Mouse (Mus musculus): ENCODE measurements at regions not wholly inside any gene's neighbourhood (a gene's known extent, or its start where the extent isn't known, plus 50 kb on each side); places are given as distances from the start of the nearest gene placed in this dataset.
A peak's percentile ranks its signal among the peaks of the same experiment; 100 is the strongest.

- no peak for DNase-seq
These were observed 75.0 kb upstream of the Magi3 start for GRCm38 (mm10) chr3:104295015-104295719.

GRCm38 (mm10) chr3:104293869-104294268 lies 73.7 kb upstream of the Magi3 start:
- no peak for DNase-seq

- DNase-seq, result no peak
These were observed 69.0 kb upstream of the Magi3 start for GRCm38 (mm10) chr3:104288970-104289680.

- DNase-seq, result no peak
These were observed 67.7 kb upstream of the Magi3 start for GRCm38 (mm10) chr3:104287900-104288299.

GRCm38 (mm10) chr3:104284961-104285360 lies 64.8 kb upstream of the Magi3 start:
- DNase-seq, result no peak

- no peak for DNase-seq
These were observed 63.7 kb upstream of the Magi3 start for GRCm38 (mm10) chr3:104283855-104284254.

GRCm38 (mm10) chr3:104279505-104279904 lies 59.3 kb upstream of the Magi3 start:
- peak; percentile 33 for DNase-seq

GRCm38 (mm10) chr3:104274718-104275302 lies 54.6 kb upstream of the Magi3 start:
- no peak for DNase-seq

GRCm38 (mm10) chr3:104274084-104274483 lies 53.9 kb upstream of the Magi3 start:
- no peak for DNase-seq

Measured in liver (tissue).